Mouse (Mus musculus): ENCODE data around the gene Fgfr2.

DNA sequence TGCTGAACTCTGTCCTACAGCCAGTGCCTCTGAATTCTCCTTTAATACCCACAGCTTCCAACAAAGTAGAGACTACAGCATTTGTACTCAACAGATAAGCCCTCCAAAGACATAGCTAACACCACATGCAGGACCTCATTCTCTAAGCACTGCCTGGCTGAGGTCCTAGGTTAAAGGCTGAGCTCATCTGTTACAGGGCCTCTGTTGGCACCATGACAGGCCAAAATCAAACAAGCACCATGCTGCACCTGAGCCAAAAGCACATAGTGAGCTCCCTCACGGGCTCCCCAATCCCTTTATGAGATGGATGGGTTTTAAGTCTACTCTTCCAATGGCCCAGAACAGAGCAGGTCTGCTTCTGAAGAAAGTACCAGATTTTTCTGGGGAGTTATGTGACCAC, 1865.8 kb downstream of the Fgfr2 start:
- TF ChIP-seq EP300 (IDR thresholded peaks at IDR 0.05) (no peak), CTCF (IDR thresholded peaks at IDR 0.05) (no peak)
